Mouse (Mus musculus): ENCODE results near the gene Klhl9.

The Klhl9 gene

DNA sequence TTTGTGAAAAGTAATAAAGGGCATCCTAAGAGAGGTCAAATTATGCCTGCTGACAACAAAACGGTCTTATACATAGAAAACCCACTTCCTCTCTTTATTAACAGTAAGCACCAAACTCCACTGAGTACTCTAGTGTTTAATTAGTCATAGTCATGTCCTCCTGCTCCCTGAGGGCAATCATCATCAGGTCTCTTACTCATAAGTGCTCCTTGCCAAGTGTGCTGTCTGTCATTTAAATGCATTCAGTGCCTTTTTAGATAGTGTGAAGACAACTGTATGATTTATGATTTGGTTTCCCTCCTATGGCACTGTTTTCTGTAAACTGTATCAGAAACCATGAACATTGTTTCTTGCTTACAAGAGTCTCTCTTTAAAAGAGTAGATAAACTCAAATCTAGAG, 8.0 kb downstream of the Klhl9 start:
- DNase-seq, result no peak

DNA sequence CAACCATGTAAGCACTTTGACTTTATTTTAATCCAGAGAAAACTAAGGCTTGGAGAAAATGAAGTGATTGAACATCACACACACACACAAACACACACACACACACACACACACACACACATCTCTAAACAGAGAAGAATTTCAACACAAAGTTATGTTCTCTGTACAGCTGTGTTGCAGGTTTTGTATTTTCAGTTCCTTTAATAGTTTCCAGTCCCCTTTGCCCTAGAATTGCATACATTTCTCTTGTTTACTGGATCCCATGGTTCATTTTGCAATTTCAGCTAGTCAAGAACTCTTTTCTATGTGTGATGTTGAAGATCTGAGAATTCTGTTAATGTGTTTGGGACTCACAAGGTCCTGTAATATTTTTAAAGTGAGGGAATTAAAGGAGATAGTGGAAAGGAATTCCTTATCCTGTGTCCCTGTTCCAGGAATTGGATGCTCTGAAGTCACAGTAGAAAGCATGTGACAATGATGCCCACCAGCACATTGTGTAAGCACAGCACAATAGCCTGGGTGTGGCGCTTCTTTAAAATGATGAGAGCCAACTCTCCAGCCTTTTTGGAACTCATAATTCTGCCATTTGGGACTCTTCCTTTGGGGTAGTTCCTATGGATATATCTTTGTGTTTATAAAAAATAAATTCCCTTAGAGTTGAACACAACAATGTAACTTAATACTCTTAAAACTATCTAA, 15.0 kb downstream of the Klhl9 start:
- DNase-seq, result no peak

DNA sequence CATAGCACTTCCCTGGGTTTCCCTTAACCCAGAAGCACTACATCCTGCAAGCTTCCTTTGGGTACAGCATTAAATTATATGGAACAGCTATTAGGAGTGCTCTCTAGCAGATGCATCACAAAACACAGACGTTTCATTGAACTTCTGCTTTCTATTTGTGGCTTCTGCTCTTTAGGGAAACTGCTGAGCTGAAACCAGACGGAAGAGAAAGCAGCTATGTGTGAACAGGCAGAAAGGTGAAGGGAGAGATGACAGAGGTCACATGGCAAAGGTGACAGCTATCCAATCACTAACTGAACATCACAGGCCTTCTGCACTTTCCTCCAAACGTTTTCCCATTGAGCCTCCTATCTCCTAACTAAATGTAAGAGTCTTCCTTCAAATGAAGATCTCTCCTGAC, 16.3 kb downstream of the Klhl9 start:
- no peak for DNase-seq

DNA sequence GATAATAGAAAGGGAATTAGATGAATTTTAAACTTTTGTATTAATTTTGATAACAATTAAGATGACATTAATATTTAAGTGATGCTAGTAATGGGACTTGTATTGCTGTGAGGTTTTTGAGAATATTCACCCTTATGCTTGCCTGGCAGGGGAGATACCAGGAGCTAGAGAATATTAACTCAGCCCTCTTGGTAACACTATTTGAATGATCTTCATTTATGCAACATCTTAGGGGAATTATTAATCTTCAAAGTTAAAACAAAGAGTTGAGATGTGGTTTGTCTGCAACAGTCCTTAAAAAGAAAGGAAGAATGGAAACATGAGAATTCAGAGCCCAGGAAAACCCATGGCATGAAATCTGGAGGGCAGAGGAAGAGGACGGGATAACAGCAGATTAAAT, 23.0 kb downstream of the Klhl9 start:
- no peak for DNase-seq

DNA sequence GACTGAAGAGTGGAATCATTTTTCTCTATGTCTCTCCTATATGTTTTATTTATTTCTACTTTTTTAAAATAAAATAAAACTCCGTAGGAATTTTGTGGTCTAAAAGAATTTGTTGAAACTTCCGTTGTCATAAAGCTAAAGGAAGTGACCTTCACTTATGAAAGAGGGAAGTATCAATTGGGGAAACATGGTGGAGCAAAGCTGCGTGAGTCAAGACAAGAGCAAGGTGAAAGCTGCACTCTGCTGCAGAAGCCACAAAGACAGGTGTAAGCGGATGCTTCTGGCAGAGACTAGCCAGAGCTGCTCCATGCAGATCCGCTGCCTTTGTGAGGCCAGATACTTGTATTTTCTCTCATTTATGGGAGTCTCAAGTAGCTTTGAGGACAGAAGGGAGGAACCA, 23.5 kb downstream of the Klhl9 start:
- no peak for DNase-seq

DNA sequence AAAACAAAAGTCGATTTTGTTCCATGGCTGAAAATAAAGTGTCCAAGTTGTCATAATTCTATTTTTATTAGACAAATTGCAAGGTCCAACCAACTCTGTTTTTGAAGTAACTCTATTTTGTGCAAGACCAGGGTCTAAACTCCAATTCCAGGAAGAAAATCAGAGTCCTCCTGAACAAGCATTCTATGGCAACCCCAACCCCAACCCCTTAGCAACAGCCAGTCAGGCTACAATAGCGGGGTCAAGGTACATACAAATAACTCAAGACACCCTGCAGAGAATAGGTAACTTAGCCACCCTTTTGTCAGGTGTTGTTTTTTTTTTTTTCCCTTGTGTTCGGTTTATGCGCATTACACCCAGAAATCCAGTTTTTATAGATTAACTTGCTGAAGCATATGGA, 24.5 kb downstream of the Klhl9 start:
- peak; percentile 35 to 39 for DNase-seq

DNA sequence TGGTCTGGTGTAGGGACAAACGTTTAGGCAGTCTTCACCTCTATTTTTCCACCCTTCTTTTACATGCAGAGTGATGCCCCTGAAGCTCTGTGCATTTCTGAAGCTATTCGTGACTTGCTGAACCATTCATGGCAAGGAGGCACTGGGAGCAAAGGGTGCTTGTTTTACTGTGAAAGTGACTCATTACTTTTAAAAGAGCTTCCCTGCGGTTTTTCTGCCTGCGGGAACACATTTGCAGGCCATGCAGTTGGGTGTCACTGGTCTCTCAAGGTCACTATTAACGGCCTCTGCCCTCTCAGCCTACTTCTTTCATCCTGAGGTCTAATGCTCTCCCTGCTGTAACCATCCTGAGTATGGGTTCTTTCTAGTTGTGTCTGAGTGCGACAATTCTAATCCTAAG, 25.2 kb downstream of the Klhl9 start:
- DNase-seq, result peak in 1 of 2 experiments; percentile 22

DNA sequence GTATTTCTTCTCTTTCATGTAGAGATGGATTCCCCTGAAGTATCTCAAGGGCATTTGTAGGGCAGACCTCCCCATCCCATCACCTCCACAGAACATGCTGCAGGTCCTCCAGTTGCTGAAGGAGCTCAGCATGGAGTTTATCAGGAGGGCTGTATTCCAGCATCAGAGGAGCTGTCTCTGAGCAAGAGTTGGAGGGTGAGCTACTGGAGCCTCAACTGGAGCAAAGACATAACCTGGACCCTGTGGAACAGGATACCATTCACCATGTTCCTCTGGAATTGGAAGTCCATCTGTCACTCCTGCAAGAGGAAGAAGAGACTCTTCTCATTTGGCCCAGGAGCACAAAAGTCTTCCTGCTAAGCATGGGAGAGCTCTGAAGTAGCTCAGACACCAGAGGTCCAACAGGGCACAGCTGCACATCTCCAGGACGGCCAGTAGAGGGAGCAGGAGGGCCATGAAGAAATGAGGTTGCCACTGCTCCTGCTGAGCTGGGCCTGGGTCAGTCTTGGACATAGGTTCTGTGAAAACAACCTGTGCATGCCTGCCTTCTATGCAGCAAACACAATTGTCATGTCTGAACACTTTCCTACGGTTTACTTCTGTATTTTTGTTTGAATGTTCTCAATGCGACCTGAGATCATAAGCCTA, 25.9 kb downstream of the Klhl9 start:
- peak; percentile 77 to 85 for DNase-seq

DNA sequence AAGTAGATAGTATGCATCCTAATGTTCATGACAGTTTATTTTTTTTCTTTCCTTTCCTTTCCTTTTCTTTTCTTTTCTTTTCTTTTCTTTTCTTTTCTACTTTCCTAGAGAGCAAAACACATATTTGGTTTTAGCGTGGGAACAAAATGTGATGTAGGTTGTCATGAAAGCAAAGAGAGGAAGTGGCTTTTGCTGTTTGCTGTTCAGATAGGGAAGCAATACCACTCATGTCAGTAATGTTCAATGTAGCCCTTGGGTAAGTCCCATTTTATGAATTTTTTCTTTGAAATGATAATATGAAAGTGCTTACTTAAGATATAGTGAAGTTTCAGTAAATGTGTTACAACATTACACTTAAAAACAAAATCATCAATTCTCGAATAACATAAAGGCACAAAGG, 28.9 kb downstream of the Klhl9 start:
- no peak for DNase-seq

DNA sequence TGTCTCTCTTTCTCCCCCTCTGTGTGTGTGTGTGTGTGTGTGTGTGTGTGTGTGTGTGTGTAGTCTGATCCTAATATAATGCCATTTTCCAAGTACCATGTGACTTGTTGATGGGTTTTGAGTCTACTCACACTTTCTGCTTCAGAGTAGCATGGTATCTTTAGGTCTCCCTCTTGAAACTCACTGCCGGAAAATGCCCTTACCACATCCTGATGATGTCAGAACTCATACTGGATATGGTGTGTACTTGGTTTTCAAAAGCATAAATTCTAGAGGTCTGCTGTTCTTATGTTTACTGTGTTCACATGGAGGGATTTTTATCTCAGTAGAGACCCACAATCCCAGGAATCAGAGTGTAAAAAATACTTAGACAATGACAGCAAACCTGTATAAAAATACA, 29.7 kb downstream of the Klhl9 start:
- DNase-seq, result no peak

DNA sequence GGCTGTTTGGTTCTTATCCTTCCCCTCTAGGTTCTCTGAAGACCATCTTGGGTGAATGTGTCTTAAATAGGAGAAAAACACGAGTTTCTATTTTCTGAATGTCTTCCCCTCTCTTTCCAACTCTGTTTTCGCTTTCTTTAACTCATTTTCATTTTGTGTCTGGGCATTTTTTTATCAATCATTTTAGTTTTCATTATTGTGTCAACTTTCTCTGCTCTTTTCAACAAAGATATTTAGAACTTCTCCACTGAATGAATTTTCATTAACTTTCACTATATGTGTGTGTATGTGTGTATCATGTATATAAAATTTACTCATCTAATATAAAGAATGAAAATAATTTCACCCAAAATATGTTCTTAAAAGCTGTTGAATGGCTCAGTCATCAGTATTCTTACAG, 31.0 kb downstream of the Klhl9 start, which contains the start of gene Ifnab:
Gene Ifnab (minus strand): TSS at position 101 of the 400 bp plus-strand sequence.
- no peak for DNase-seq

DNA sequence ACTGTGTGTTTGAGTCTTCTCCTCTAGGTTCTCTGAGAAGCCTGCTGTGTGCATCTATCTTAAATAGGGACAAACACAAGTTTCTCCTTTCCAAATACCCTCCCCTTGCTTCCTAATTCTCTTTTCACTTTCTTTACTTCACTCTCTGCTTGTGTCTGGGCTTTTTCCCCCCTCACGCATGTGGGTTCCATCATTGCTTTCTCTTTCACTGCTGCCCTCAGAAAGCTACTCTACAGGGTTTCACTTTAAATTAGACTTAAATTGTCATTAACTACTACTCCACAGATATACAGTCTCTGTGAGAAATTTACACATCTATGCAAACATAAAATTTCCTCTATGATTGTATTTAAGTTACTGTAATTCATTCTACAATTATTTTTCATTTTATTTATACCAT, 38.5 kb downstream of the Klhl9 start, which contains the start of gene Ifna2:
Gene Ifna2 (minus strand): TSS at position 101 of the 400 bp plus-strand sequence.
- no peak for DNase-seq

DNA sequence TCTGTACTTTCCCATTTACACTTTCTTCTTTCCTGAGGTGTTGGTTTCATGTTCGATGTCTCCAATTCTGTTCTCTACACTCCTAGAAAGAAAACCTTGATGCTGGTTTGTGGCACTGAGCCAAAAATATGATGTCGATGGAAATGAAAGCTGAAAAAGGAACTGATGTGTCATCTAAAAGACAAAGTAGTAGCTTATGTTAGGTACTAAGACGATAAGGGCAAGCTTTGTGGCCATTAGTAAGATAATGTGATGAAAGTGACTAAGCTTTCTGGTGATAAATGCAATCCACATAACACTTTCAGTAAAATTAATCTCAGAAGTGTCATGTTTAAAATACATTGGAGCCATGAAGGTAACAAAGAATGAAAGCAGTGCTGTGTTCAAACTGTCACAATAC, 40.9 kb downstream of the Klhl9 start:
- no peak for DNase-seq

DNA sequence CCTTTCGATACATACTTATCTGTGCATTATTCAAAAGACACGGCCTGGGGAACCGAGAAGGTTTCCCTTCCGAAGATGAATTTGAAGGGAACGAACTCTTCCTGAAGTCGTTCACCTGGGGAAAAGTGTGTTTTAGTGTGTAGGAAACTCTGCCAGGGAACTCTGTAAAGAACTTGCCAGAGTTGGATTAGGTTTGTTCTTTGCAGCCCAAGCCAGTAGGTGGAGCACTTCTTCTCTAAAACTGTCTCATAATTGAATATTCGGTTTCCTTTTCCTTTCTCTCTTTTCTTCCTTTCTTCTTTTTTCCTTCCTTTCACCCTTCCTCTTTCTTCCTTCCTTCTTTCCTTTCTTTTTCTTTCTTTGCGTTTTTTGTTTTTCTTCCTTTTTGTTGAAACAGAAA, 41.9 kb downstream of the Klhl9 start:
- peak in 1 of 2 experiments; percentile 65 for DNase-seq

DNA sequence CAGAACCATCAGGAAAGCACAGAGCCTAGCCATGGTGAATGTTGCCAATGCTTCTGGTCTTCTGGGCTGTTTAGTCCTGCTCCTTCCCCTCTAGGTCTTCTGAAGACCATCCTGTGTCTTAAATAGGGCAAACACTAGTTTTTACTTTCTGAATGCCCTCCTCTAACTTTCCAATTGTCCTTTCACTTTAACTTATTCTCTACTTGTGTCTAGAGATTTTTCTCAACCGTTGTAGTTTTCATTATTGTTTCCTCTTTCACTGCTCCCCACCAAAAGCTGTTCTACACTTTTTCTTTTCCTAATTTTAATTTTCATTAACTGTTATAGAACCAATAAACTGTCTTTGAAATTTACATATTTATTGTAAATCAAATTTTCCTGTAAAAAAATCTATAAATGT, 45.4 kb downstream of the Klhl9 start, which contains the start of gene Ifna16:
Gene Ifna16 (minus strand): TSS at position 101 of the 400 bp plus-strand sequence.
- DNase-seq, result no peak

Measured in kidney, postnatal 36 days (tissue).